Mouse (Mus musculus) kidney, postnatal 0 days (tissue): ENCODE measurements around the gene Krcc1. TPM values are rescaled to one million over a fixed set of nuclear protein-coding genes. Genes with fewer than 3 reads are reported as not detected.

Source experiments
- ATAC-seq: fragments of 200-750 bp; cut with Nextera tagmentation; replicated peaks from 2 replicates; pipeline ENCODE4 v1.8.0; 2017; ENCODE audit warnings: low read depth, moderate number of reproducible peaks, moderate TSS enrichment, moderate library complexity; ENCODE audit not compliant: low FRiP score
- DNase-seq: peaks from one replicate; pipeline ENCODE4 v3.0.0-alpha.2; 2016; ENCODE audit warnings: low spot score
- H3K27ac ChIP-seq: fragments of 300-500 bp; sonication (generic); 2 replicates; pipeline ENCODE4 v1.5.1; 2014; ENCODE audit warnings: mild to moderate bottlenecking
- H3K27me3 ChIP-seq: fragments of 300-500 bp; sonication (generic); 2 replicates; pipeline ENCODE4 v1.6.1; 2014; ENCODE audit warnings: low read length, mixed read lengths; ENCODE audit not compliant: insufficient read depth
- H3K36me3 ChIP-seq: fragments of 300-500 bp; sonication (generic); 2 replicates; pipeline ENCODE4 v1.6.1; 2014; ENCODE audit warnings: low read length, mixed read lengths; ENCODE audit not compliant: insufficient read depth
- H3K4me1 ChIP-seq: fragments of 300-500 bp; sonication (generic); replicated peaks from 2 replicates; pipeline ENCODE4 v1.6.1; 2014; ENCODE audit warnings: antibody characterized with exemption, low read length, mixed read lengths; ENCODE audit not compliant: insufficient read depth
- H3K4me2 ChIP-seq: fragments of 300-500 bp; sonication (generic); 2 replicates; pipeline ENCODE4 v1.6.1; 2014; ENCODE audit warnings: mild to moderate bottlenecking, low read length, moderate library complexity, mixed read lengths
- H3K4me3 ChIP-seq: fragments of 300-500 bp; sonication (generic); replicated peaks from 2 replicates; pipeline ENCODE4 v1.5.1; 2014; ENCODE audit warnings: low read depth, low read length
- H3K9ac ChIP-seq: fragments of 300-500 bp; sonication (generic); 2 replicates; pipeline ENCODE4 v1.6.1; 2014; ENCODE audit warnings: low read depth, low read length
- H3K9me3 ChIP-seq: fragments of 300-500 bp; sonication (generic); replicated peaks from 2 replicates; pipeline ENCODE4 v1.6.1; 2016; ENCODE audit warnings: low read length, inconsistent platforms, mixed read lengths
- CTCF ChIP-seq: IDR thresholded peaks from 2 replicates; pipeline ENCODE4 v1.5.1; 2016; ENCODE audit warnings: antibody characterized with exemption, low read depth, mild to moderate bottlenecking, moderate library complexity
- WGBS: fragments of 180-500 bp; shearing (Covaris S2); extraction: QIAGEN DNeasy Blood & Tissue Kit; methylation state at CpG from one replicate; pipeline ENCODE4 v1.1.7; 2014; 5-methylcytosine and 5-hydroxymethylcytosine counted together
- polyA plus RNA-seq: library from polyadenylated mRNA; unstranded; fragments of >200 nt; fragmentation: Nextera tagmentation; extraction: Ambion mirVana; gene quantifications from 2 replicates; pipeline ENCODE4 v1.2.1, GENCODE M21; 2015

The Krcc1 gene
- polyA plus RNA-seq, 1 experiment from 2014 or later, result 93.1 TPM

GRCm38 (mm10) chr6:71270301-71271056 lies 998 bp upstream of the Krcc1 start:
- Histone ChIP-seq H3K4me3 (peak overlapping the region; percentile 89), H3K9me3 (no peaks in the 10 kb centered on the region), H3K4me1 (peaks cover 5% of the 10 kb centered on the region; the same call in 1 of the 2 replicates), H3K27me3 (no peaks in the 10 kb centered on the region), H3K36me3 (no peaks in the 10 kb centered on the region), H3K27ac (peak overlapping the region; percentile 99), H3K9ac (peak overlapping the region; percentile 52; the same call in 1 of the 2 replicates), H3K4me2 (peak overlapping the region; percentile 78)
- TF ChIP-seq CTCF, result no peak
- ATAC-seq (peak; percentile 33; the same call in 1 of the 2 replicates), DNase-seq (peak; percentile 86)
- 16% methylated on average over 13 of the region's 14 CpGs for WGBS

- TF ChIP-seq CTCF, result no peak
- peak overlapping the region; percentile 78 for H3K4me2 ChIP-seq
- DNase-seq (no peak), ATAC-seq (peak; percentile 16; the same call in 1 of the 2 replicates)
- H3K4me3 ChIP-seq, result peak overlapping the region; percentile 89
- peak overlapping the region; percentile 52; the same call in 1 of the 2 replicates for H3K9ac ChIP-seq
- peak overlapping the region; percentile 99 for H3K27ac ChIP-seq
- no peaks in the 10 kb centered on the region for H3K36me3 ChIP-seq
- peaks cover 5% of the 10 kb centered on the region; the same call in 1 of the 2 replicates for H3K4me1 ChIP-seq
- 2% methylated on average over 8 of the region's 8 CpGs for WGBS
- H3K9me3 ChIP-seq, result no peaks in the 10 kb centered on the region
- no peaks in the 10 kb centered on the region for H3K27me3 ChIP-seq
Measured at GRCm38 (mm10) chr6:71271057-71271388, 454 bp upstream of the Krcc1 start.

- ATAC-seq, result no peak
- WGBS, result 1% methylated on average over 11 of the region's 11 CpGs
- Histone ChIP-seq H3K36me3 (no peaks in the 10 kb centered on the region), H3K4me2 (peak overlapping the region; percentile 71), H3K27me3 (no peaks in the 10 kb centered on the region), H3K9me3 (no peaks in the 10 kb centered on the region), H3K4me3 (peak overlapping the region; percentile 89), H3K27ac (peak overlapping the region; percentile 99), H3K4me1 (peaks cover 5% of the 10 kb centered on the region; the same call in 1 of the 2 replicates), H3K9ac (peak overlapping the region; percentile 95)
- no peak for TF ChIP-seq CTCF
- DNase-seq, result peak; percentile 67
Measured at GRCm38 (mm10) chr6:71272316-71272741, 852 bp downstream of the Krcc1 start.

GRCm38 (mm10) chr6:71273715-71274114 lies 2.2 kb downstream of the Krcc1 start:
- 83% methylated on average over 1 of the region's 1 CpGs for whole genome bisulfite sequencing
- TF ChIP-seq CTCF, result no peak
- Histone ChIP-seq H3K4me1 (peaks cover 5% of the 10 kb centered on the region; the same call in 1 of the 2 replicates), H3K4me3 (no peak overlapping the region), H3K9ac (no peak overlapping the region), H3K9me3 (no peaks in the 10 kb centered on the region), H3K4me2 (no peak overlapping the region), H3K27me3 (no peaks in the 10 kb centered on the region), H3K27ac (no peak overlapping the region), H3K36me3 (no peaks in the 10 kb centered on the region)
- ATAC-seq (no peak), DNase-seq (no peak)

GRCm38 (mm10) chr6:71274621-71275020 lies 3.1 kb downstream of the Krcc1 start:
- Histone ChIP-seq H3K9me3 (no peaks in the 10 kb centered on the region), H3K4me1 (peaks cover 5% of the 10 kb centered on the region; the same call in 1 of the 2 replicates), H3K27me3 (no peaks in the 10 kb centered on the region), H3K9ac (no peak overlapping the region), H3K36me3 (no peaks in the 10 kb centered on the region), H3K4me3 (no peak overlapping the region), H3K27ac (no peak overlapping the region), H3K4me2 (no peak overlapping the region)
- DNase-seq (no peak), ATAC-seq (no peak)
- no peak for TF ChIP-seq CTCF
- WGBS, result 81% methylated on average over 1 of the region's 1 CpGs

- Histone ChIP-seq H3K9me3 (no peaks in the 10 kb centered on the region), H3K36me3 (peaks cover 5% of the 10 kb centered on the region), H3K9ac (no peak overlapping the region), H3K27ac (no peak overlapping the region), H3K4me2 (no peak overlapping the region), H3K4me3 (no peak overlapping the region), H3K27me3 (no peaks in the 10 kb centered on the region), H3K4me1 (no peaks in the 10 kb centered on the region)
- 64% methylated on average over 1 of the region's 1 CpGs for WGBS
- ATAC-seq (no peak), DNase-seq (no peak)
- TF ChIP-seq CTCF, result peak; percentile 27; the same call in 1 of the 2 replicates
Measured at GRCm38 (mm10) chr6:71279418-71279817, 7.9 kb downstream of the Krcc1 start.
